Mouse (Mus musculus) right cerebral cortex, postnatal 25 days (tissue): ENCODE data around the gene Ppil4.
A peak's percentile ranks its signal among the peaks of the same experiment; 100 is the strongest.

ENCODE experiments used
- DNase-seq: peaks from one replicate; pipeline ENCODE4 v3.0.0; 2022

The Ppil4 gene

GRCm38 (mm10) chr10:7863411-7863810 lies 70.7 kb downstream of the Ppil4 start:
- no peak for DNase-seq

- DNase-seq, result no peak
These were observed 71.5 kb downstream of the Ppil4 start for GRCm38 (mm10) chr10:7864184-7864583.

GRCm38 (mm10) chr10:7864806-7865205 lies 72.1 kb downstream of the Ppil4 start:
- no peak for DNase-seq

GRCm38 (mm10) chr10:7866762-7867665 lies 74.3 kb downstream of the Ppil4 start:
- no peak for DNase-seq

- DNase-seq, result no peak
These were observed 75.0 kb downstream of the Ppil4 start for GRCm38 (mm10) chr10:7867666-7868030.

GRCm38 (mm10) chr10:7869746-7870145 lies 77.1 kb downstream of the Ppil4 start:
- no peak for DNase-seq

GRCm38 (mm10) chr10:7870571-7871315 lies 78.1 kb downstream of the Ppil4 start:
- DNase-seq, result peak; percentile 72

- no peak for DNase-seq
These were observed 78.8 kb downstream of the Ppil4 start for GRCm38 (mm10) chr10:7871381-7872020.
